Mouse (Mus musculus) bone marrow macrophage, adult 2 months (primary cell): ENCODE results near the gene S100pbp.

ENCODE experiments used
- CTCF ChIP-seq: IDR thresholded peaks from 2 replicates; pipeline ENCODE4 v1.5.1; 2012; ENCODE audit warnings: low read depth, mild to moderate bottlenecking, low read length, moderate library complexity
- POLR2A ChIP-seq: IDR thresholded peaks from 2 replicates; pipeline ENCODE4 v1.6.1; 2012; ENCODE audit warnings: mild to moderate bottlenecking, low read depth, low read length, borderline replicate concordance

- TF ChIP-seq POLR2A = no peak
- no peak for TF ChIP-seq CTCF
Measured at GRCm38 (mm10) chr4:129235147-129235546, 45.6 kb upstream of the S100pbp start.
